Mouse (Mus musculus) adrenal gland, postnatal 14 days (tissue): ENCODE measurements around the gene Rfx2. TPM values are rescaled to one million over a fixed set of nuclear protein-coding genes. Genes with fewer than 3 reads are reported as not detected.

Experiments used
- DNase-seq: peaks from one replicate; pipeline ENCODE4 v3.0.0; 2021; ENCODE audit warnings: mixed read lengths
- long read RNA-seq, 2 experiments: library from polyadenylated mRNA; stranded (forward); transcript quantifications; one replicate each; pipeline ENCODE4 v2.0.0; 2021
- total RNA-seq: library from RNA; stranded (reverse); gene quantifications from 2 replicates; pipeline ENCODE4 v1.2.3, GENCODE M21; 2021

Gene Rfx2
- 5.9 and 6.0 TPM in 2 replicates for total RNA-seq
- long read RNA-seq, experiment 1, partial matches to known transcripts = 0 of 3 reads
- long read RNA-seq, experiment 1, other reads (novel, unspliced or antisense) = 1 of 3 reads
- long read RNA-seq, experiment 2, partial matches to known transcripts = 0 of 2 reads
- long read RNA-seq, experiment 2, other reads (novel, unspliced or antisense) = 1 of 2 reads

DNA sequence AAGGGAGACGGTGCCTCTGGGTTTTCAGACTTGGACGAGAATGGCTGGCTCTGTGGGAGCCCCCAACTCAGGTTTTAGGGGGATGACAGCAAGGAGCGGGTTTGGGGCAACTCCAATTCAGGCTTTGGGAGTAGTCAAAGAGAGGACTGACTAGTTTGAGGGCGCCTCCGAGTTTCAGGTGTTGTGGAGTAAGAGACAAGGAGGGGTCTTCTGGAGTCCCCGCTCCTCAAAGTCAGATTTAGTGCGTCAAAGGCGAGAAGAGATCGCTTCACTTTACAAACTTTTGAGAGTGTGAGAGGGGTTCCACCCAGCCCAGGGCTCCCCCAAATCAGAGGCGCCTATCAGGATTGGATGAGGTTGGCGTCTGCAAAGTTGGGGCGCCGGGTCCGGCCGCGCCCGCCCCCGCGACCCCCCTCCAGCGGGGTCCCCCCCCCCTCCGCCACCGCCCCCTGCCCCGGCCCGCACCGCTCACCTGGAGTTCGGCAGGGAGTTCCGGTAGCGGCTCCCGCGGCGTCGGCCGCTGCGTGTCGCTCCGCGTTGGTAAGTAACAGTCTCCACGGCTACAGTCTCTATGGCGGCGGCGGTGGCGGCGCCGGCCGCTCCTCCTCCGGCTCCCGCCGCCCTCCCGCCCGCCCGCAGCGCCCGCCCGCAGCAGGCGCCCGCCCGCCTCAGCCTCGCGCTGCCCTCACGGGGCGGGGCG is at the start of gene Rfx2:
Rfx2 (minus strand) TSS at position 603 of the 700 bp plus-strand sequence.
- no peak for DNase-seq

DNA sequence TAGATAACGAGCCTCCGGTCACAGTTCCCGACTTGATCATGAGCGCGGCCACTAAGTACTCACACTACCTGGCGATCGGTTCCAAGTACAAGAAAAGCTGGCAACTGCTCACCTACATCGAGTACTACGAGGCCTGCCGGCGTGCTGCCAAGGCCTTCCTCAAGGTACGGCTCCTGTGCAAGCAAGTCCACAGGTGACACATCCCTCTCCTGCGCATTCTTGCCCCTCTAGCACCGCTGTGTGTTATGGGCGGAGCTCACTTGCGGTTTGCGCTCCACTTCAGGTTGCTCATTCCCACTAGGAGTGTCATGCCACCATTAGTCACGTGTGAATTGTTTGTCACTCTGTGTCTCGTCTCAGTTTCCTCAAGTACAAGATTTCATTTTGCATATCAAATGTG is 46.6 kb upstream of the Rfx2 start:
- no peak for DNase-seq

GRCm38 (mm10) chr17:56876981-56877380 is 46.2 kb upstream of the Rfx2 start:
- no peak for DNase-seq

DNA sequence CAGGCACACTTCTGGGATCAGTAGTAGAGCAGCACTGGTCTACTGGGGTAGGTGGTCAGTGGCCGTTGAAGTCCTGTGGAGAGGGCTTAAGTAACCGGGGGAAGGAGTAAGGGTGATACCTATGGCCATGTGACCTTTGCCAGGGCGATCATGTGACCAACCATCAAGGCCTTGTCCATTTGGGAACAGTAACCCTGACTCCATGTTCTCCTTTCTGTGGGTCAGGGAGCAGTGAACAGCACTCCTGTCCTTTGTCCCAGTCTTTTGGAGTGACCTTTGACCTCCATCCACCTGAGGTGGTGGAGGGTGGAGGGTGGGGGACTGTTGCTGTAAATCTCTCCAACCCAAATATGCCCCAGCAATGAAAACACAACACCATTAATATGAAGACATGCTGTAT is 45.7 kb upstream of the Rfx2 start:
- no peak for DNase-seq

DNA sequence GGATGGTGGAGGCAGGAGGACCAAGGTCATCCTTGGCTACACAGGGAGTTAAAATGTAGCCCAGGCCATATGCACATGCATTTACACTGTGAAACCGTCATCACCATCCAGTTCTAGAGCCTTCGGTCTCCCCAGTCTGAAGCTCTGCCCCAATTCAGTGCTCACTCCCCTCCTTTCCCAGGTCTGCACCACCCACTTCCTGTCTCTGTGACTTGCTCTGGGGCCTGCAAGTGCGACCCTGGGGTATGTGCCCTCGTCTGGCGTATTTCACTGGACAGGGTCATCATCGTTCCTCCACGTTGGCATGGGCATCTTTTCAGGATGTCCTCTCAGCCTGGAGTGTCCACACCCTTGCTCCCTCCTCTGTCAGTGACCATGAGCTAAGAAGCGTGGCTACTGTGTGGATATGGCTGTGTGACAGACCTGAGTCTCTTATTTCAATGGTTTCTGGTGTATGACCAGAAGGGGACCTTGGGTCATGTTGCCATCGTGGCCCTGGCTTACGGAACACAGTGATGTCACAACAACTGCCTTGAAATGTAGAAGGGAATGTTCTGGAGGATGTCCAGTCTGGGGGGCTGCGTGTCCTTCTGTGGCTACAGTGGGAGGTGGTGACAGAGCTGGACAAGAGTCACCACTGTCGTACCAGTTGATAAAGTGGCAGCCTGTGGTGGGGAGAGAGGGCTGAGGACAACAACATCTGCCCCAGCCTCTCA is 44.3 kb upstream of the Rfx2 start, which contains the start of gene 1700061G19Rik:
1700061G19Rik (plus strand) TSS at position 542 of the 716 bp plus-strand sequence.
- DNase-seq = peak; percentile 74

- DNase-seq = no peak
Observed at GRCm38 (mm10) chr17:56874237-56874636, 43.4 kb upstream of the Rfx2 start, which contains the start of gene Acsbg2. TSS of gene Acsbg2 (minus strand) at chr17:56874447.

GRCm38 (mm10) chr17:56872512-56872911 is 41.7 kb upstream of the Rfx2 start:
- peak; percentile 36 for DNase-seq

DNA sequence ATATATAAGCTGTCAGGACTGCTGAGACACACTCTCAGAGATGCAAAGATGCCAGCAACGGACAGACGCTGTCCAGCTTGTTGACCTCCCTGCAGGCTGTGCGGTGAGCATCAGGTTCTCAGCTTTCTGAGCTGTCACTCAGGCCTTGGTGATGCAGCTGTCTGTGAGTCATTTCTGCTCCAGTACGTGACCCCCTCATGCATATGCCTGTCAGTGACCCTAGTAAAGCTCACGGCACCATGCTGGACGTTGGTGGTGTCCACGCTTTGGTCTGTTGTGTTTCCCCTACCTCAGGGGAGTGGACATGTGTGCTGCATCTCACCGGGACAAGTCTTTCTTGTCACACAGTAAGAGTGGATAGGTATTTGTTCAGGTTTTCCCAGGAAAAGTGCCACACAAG is 41.0 kb upstream of the Rfx2 start:
- no peak for DNase-seq

DNA sequence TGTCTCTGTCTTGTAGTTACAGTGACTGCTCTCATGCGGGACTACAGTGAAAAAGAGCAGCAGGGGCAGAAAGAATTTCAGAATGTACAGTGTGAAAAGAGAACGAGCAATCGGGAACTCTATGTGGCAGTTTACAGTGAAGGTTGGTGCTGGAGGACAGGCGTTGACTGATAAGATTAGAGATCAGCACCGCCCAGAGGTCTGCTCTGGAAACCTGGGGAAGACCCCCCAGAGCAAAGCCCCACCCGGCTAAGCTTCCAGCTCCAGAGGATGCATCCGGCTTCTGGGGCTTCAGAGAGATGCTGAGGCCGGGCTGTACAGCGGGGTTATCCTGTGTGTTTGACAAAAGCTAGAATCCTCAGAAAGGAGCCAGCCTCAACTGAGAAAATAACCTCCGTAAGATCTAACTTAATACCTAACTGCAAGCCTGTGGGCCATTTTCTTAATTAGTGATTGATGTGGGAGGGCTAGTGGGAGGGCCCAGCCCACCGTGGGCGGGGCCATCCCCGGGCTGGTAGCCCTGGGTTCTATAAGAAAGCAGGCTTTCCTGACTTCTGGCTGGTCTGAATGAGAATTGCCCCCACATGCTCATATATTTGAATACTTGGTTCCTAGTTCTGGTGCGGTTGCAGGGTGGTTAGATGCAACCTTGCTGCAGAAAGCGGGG is 39.6 kb upstream of the Rfx2 start:
- DNase-seq = no peak

DNA sequence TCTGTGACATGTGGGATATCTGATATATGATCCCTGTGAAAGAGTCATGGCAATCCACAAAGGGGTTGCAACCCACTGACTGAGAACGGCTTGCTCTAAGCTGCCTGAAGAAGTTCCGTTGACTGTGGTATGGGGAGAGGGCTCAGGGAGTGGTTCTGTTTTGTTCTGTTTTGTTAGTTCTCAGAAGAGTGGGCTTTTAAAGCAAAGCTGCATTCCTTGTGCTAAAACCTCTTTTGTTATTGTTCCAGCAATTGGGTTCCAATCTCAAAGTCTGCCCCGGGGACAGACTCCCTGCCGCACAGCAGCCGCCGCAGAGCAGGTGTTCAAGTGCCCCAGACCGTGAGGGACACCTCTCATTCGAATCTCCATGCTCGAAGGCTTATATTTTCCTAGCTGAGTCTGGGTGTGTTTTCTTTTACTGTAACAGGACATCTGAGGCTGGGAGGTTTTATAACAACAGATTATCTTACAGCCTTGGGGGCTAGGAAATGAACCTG is 38.7 kb upstream of the Rfx2 start:
- DNase-seq = no peak

DNA sequence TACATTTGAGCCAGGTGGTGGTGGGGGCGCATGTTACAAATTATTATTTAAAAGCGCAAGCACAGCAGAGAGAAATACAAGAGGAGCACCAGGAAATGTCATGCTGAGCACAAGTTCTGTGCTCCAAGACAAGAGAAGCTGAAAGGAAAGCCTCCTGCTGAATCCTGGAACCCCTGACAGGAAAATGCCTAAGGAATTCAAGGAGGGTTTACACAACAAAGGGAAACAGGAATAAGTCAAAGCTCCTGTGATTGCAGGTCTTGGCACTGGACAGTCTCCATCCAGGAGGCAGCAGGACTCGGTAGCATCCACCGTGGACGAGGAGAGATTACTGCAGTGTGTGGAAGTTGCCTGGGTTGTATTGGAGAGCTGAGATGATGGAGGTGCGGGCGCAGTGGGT is 35.3 kb upstream of the Rfx2 start:
- no peak for DNase-seq

DNA sequence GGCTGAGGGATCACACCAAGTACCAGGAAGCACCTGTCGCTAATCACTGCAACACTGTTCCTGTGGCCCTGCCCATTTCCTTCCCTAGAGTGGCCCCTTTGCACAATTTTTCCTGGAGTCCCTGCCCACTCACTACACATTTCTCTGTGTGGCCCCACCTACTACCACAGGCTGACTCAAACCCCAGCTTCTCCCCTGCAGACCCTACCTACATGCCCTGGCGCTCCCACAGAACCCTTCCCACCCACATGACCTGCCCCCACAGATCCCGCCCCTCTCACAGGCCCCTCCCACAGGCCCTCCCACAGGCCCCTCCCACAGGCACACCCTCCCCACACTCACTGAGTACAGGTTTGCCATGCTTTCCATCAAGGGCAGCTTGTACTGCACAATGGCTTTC is 30.4 kb upstream of the Rfx2 start:
- DNase-seq = no peak

DNA sequence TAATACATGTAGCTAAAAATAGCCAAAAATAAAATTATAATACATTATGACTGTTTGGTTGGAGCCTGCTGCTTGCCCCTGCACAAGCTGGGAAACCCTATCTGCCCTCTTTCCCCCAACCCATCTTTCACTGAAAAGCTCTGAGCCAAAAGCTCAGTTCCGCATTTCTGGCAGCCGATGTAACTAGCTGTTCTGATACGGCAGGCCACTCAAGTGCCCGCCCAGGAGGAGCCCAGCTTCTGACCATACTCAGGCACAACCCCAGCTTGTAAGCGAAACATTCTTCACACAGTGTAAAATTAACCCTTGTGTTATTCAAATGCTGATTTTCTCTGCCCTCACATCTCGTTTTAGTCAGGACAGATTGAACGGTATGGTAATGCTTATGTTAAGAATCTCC is 28.1 kb upstream of the Rfx2 start:
- DNase-seq = no peak

- DNase-seq = peak; percentile 81
Observed at GRCm38 (mm10) chr17:56858216-56858615, 27.4 kb upstream of the Rfx2 start.

DNA sequence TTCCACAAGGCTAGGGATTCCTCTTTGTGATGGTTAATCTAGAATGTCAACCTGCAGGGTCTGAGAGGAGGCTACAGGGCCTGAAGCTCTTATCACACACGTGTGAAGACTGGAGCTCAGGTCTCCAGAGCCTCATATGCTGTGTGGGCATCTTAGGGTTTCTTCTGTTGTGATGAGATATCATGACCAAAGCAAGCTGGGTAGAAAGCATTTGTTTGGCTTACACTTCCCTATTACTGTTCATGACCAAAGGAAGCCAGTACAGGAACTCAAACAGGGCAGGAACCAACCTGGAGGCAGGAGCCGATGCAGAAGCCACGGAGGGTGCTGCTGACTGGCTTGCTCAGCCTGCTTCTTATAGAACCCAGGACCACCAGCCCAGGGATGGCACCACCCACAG is 24.6 kb upstream of the Rfx2 start:
- DNase-seq = no peak

GRCm38 (mm10) chr17:56851167-56851566 is 20.4 kb upstream of the Rfx2 start:
- DNase-seq = no peak

DNA sequence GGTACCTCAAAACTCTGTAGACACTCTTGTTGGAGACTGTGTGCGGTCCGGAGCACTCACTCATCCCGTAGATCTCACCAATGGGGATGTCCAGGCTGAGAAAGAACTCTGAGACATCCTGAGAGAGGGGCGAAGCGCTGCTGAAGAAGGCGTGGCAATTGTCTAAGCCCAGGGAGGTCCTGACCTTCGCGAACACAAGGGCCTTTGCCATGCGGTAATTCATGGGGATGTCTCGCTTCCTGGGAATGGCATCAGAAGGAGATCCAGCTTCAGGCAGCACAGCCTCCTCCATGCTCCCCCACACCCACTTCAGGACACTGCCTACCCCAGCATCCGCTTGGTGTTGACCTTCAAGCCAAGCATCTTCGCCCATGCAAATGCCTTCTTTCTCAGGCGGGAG is 18.9 kb upstream of the Rfx2 start:
- no peak for DNase-seq

DNA sequence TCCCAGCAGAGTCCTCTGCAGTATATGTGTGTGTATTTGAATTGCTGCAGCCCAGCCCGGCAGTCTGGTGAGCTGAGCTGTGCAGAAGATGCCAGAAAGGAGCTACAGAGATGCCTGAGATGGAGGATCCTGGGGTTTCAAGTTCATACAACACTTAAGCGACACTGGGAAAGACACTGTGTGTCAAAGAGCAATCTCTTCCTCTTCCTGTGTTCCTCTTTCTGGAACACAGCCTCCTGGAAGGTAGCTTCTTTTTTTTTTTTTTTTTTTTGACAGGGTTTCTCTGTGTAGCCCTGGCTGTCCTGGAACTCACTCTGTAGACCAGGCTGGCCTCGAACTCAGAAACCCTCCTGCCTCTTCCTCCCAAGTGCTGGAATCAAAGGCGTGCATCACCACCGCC is 18.0 kb upstream of the Rfx2 start:
- no peak for DNase-seq

DNA sequence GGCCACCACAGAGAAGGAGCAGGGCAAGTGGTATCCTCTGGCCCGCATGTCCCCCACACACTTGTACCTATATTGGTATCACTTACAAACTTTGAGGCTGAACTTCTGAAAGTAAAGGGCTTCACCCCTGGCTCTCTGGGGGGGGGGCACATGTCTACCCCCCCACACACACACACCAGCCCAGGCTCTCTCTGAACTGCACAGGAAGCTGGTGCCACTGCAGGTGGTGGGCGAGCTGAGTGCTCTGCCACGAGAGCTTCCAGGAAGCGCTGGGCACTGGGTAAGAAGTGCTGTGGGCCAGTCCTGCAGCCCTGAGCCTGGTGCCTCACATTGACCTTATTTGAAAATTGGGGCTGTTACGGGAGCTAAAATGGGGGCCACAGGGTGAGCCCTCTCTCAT is 12.9 kb upstream of the Rfx2 start:
- no peak for DNase-seq

DNA sequence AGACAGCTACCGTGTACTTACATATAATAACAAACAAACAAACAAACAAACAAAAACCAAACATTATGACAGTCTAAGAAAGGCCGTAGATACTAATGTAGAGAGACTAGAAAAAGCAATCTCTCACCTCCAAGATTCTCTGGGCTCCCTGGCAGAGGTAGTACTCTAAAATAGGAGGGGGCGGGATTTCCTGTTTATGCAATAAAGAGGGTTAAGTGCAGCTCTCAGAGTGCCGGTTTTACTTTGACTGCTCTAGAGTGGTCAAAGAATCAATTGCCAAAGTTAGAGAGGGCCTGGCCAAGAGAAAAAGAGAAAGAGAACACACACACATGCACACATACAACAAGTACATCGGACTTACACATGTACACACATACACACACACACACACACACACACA is 11.4 kb upstream of the Rfx2 start:
- no peak for DNase-seq

DNA sequence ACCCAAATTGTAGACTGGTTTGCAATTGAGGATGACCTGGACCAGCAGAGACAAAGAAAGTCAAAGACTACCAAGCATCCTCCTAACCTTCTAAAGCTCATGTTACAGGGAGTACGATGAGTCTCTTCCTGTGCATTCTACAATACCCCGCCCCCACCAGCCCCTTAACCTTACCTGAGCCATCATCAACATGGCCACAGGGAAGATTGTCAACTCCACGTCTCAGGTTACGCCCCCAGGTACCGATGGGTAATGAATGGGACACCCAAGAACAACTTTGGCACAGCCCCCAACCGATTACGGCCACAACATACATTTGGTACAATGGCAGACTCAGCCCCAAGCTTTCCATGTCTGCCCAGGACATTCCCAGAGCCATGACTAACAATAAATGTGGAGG is 9.7 kb upstream of the Rfx2 start:
- DNase-seq = no peak

GRCm38 (mm10) chr17:56836336-56836735 is 5.5 kb upstream of the Rfx2 start:
- no peak for DNase-seq

- no peak for DNase-seq
Observed at GRCm38 (mm10) chr17:56833381-56833780, 2.6 kb upstream of the Rfx2 start.
